Mouse (Mus musculus) testis, adult 2 months (tissue): ENCODE measurements around the gene Ush1g.

Source experiments
- CTCF ChIP-seq: fragments of 200-500 bp; IDR thresholded peaks from 2 replicates; pipeline ENCODE4 v1.5.1; 2012; ENCODE audit warnings: low read depth, mild to moderate bottlenecking, inconsistent platforms, low read length, moderate library complexity; ENCODE audit not compliant: control insufficient read depth, insufficient read depth, insufficient replicate concordance
- POLR2A ChIP-seq: fragments of 200-500 bp; IDR thresholded peaks from 2 replicates; pipeline ENCODE4 v1.6.1; 2012; ENCODE audit warnings: low read depth, mild to moderate bottlenecking, inconsistent platforms, low read length, moderate library complexity; ENCODE audit not compliant: control insufficient read depth

- TF ChIP-seq POLR2A, result no peak
- TF ChIP-seq CTCF, result no peak
Observed at GRCm38 (mm10) chr11:115303167-115303566, 18.7 kb downstream of the Ush1g start.
